Mouse (Mus musculus) embryonic stem cell, embryonic (primary cell): ENCODE measurements at regions not wholly inside any gene's neighbourhood (a gene's known extent, or its start where the extent isn't known, plus 50 kb on each side); places are given as distances from the start of the nearest gene placed in this dataset.
"Not testable (repeated sequence)": the region's sequence is repeated elsewhere in the genome, so short reads cannot be mapped to it uniquely, and the experiment has no call there.

Experiments used
- CTCF ChIA-PET, 4 experiments: fragments of 300-600 bp in 2 of 4; fragments of 350-600 bp in 2 of 4; sonication (Branson Sonifier 250); formaldehyde crosslinking; loops; one replicate each; lab custom pipeline; 2022; ENCODE audit warnings: inconsistent platforms in 2 of 4; lab: Charles Lee
- POLR2A ChIA-PET, 4 experiments: fragments of 300-600 bp in 2 of 4; fragments of 350-600 bp in 2 of 4; sonication (Branson Sonifier 250); formaldehyde crosslinking; loops; one replicate each; lab custom pipeline; 2022; ENCODE audit warnings: antibody characterized with exemption in 4 of 4, inconsistent platforms in 1 of 4; lab: Charles Lee

GRCm38 (mm10) chr1:18058211-18058971, 87.3 kb downstream of the Crisp4 start:
- ChIA-PET CTCF (interaction anchor here in 1 of 4 experiments (0.5 kb wide), 1 partner anchor 519 kb away, joined by 3 read pairs; no protein-coding TSS in a partner anchor), POLR2A (no interaction called here)

- POLR2A ChIA-PET = no interaction called here
- CTCF ChIA-PET = no interaction called here
Measured at GRCm38 (mm10) chr1:18057646-18058210, 88.0 kb downstream of the Crisp4 start.

GRCm38 (mm10) chr1:18057003-18057402, 88.7 kb downstream of the Crisp4 start:
- CTCF ChIA-PET, POLR2A ChIA-PET: not testable (repeated sequence)

GRCm38 (mm10) chr1:18030226-18030625, 115.5 kb downstream of the Crisp4 start:
- CTCF ChIA-PET = no interaction called here
- POLR2A ChIA-PET = no interaction called here

GRCm38 (mm10) chr1:18012941-18013340, 132.8 kb downstream of the Crisp4 start:
- POLR2A ChIA-PET = not testable (repeated sequence)
- CTCF ChIA-PET = interaction anchor here in 3 of 4 experiments (0.7 to 1.6 kb wide), 3 partner anchors 31 to 427 kb away, joined by 3 to 4 read pairs (median 4); no protein-coding TSS in a partner anchor

GRCm38 (mm10) chr1:17980604-17981003, 165.1 kb downstream of the Crisp4 start:
- POLR2A ChIA-PET = interaction anchor here in 1 of 4 experiments (1.4 kb wide), 1 partner anchor 126 kb away, joined by 4 read pairs; no protein-coding TSS in a partner anchor
- CTCF ChIA-PET = interaction anchor here (0.5 to 2.2 kb wide), 7 partner anchors 13 to 375 kb away, joined by 3 to 8 read pairs (median 5); no protein-coding TSS in a partner anchor

GRCm38 (mm10) chr1:17978086-17978485, 167.6 kb downstream of the Crisp4 start:
- ChIA-PET CTCF (no interaction called here), POLR2A (no interaction called here)

GRCm38 (mm10) chr1:17956881-17957280, 188.8 kb downstream of the Crisp4 start:
- POLR2A ChIA-PET, CTCF ChIA-PET: not testable (repeated sequence)

- CTCF ChIA-PET = not testable (repeated sequence)
- POLR2A ChIA-PET = interaction anchor here in 1 of 4 experiments (0.6 kb wide), 1 partner anchor 1797 kb away, joined by 4 read pairs; no protein-coding TSS in a partner anchor
Measured at GRCm38 (mm10) chr1:17932108-17932810, 213.4 kb downstream of the Crisp4 start.
